Mouse (Mus musculus): Measurements from ENCODE around the gene Sucla2.

Sucla2 gene

DNA sequence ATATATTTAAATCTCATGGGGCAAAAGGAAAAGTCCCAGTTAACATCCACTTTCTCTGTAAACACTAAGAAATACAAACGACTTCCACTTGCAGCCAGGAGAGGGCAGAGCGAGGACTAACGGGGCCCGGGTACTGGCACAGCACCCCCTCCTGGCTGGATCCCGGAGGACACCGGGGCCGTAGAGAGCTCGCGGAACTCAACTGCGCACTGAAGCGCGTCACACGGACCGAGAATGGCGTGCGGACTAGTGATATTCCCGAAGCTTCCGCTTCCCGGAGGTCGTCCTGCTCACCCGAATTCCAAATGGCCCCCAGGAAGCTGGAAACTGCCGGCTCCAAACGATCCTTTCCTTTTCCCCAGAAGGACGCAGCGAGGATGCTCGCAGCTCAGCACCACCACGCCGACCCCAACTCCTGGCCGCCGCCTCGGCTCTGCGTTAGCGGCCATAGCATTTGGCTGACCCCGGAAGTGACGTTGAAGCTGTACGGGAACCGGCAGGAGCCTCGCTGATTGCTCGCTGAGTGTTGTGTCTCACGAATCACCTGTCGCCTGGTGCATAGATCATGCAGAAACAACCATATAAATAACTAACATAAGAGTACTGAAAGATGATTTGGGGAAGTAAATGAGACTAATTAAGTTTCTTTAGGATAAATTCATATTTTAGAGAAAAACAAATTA lies at the start of gene Sucla2:
Sucla2 (plus strand) TSS at position 554 of the 683 bp plus-strand sequence.
- peak; percentile 95 for DNase-seq

DNA sequence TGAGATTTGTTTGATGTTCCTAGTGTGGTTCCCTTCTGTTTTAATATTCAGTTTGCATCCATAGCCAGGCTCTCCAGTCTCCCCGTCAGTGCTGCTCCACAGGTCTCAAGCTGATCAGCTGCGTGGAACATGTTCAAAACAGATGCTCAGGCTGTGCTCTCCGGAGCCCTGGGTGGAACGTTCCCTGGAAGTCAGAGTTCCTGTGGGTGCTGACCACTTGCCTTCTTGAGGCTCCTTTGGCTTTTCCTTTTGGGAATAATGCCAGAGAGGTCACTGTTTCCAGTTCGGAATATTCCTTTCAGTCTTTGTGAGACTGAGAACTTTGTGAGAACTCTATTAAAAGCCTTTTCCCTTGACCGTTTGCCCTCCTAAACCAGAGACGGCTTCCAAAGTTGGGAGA lies 49.6 kb upstream of the Sucla2 start:
- peak; percentile 58 for DNase-seq

DNA sequence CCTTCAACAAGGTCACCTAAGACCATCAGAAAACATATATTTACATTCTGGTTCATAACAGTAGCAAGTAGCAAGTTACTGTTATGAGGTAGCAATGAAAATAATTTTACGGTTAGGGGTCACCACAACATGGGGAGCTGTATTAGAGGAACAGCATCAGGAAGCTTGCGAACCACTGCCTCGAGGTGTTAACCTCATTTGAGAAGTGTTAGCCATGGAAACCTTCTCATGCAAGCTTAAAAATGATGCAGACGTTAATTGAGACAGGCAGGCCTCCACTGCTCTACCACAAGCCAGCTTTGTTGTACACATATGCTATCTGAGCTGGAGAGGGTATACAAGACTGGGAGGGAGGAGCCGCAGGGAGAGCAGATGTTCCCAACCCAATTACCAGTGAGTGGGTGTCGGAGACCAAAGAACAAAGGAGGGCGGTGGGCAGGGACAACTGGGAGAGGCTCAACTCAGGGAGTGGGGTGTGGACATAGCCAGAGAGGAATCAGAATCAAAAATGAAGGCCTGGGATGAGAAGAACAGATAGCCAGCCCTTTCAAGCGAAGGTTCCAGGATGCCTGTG lies 48.7 kb upstream of the Sucla2 start:
- DNase-seq = no peak

DNA sequence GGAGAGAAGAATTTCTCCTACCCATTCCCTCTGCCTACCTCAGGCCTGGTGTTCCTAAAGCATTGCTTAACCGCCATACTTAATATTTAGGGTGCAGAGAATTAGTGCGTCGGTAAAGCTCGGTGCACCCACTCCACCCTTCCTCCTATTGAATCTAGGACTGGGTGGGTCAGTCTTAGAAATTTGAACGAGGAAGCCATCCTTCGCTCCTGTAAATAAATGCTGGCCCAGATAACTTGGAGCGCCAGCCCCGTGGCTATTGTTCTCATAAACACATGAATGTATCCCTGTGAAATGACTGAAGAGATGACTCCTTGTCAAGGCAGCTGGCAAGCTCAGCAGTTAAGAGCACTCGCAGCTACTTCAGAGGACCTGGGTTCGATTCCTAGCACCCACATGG lies 48.0 kb upstream of the Sucla2 start:
- no peak for DNase-seq

DNA sequence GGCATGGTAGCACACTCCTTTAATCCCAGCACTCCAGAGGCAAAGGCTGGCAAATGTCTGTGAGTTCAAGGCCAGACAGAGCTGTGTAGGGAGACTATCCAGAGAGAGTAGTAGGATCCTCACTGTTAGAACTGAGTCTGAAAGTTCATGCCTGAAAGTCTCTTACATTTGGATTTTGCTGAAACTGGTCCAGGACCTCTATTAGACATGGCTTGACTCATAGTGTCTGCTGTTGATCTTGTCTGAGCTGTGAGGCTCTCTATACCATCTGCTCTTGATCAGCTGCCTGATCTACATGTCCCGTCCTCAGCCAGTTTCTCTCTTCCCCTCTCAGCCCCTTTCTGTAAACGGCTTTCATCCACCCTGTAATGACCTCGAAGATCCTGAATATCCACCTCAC lies 46.8 kb upstream of the Sucla2 start:
- DNase-seq = no peak

DNA sequence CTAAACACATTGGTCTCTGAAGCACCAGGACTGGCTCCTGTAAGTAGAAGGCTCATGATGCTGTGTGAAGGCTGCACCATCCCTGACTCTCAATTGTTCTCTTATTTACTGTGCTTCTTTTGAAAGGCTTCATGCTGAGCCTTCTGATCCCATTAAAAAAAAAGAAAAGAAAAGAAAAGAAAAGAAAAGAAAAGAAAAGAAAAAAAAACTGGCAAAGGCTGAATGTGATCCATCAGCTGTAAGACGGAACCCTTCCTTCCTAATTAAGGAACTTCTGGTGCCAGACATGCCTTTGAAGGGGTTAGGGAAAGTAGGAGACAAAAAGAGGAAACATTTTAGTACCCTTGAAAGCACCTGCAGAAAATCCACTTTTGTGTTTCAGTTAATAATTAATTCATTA lies 45.3 kb upstream of the Sucla2 start:
- DNase-seq = no peak

DNA sequence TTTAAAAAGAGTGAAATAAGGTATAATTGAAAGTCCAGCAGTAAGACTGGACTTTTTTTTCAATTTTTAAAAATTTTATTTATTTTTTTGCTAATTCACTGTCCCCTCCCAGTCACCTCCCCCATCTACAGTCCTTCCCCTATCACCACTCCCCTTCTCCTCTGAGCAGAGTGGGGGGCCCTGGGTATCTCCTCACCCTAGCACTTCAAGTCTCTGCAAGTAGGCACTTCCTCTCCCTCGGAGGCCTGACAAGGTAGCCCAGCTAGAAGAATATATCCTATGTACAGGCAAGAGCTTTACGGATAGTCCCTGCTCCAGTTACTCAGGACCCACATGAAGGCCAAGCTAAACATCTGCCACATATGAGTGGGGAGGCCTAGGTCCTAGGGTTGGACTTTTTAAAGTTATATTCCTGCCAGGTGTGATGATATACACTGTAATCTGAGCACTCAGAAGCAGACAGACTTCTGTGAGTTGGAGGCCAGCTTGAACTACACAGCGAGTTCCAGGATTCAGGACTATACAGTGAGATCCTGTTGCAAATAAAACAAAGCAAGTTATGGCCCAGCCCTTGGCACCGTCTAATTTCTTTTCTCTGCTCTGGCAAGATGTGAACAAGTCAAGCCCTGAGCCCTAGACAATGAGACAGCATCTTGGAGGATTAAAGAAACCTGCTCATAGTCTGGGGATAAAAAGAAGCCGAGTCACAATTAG lies 41.4 kb upstream of the Sucla2 start:
- DNase-seq = no peak

DNA sequence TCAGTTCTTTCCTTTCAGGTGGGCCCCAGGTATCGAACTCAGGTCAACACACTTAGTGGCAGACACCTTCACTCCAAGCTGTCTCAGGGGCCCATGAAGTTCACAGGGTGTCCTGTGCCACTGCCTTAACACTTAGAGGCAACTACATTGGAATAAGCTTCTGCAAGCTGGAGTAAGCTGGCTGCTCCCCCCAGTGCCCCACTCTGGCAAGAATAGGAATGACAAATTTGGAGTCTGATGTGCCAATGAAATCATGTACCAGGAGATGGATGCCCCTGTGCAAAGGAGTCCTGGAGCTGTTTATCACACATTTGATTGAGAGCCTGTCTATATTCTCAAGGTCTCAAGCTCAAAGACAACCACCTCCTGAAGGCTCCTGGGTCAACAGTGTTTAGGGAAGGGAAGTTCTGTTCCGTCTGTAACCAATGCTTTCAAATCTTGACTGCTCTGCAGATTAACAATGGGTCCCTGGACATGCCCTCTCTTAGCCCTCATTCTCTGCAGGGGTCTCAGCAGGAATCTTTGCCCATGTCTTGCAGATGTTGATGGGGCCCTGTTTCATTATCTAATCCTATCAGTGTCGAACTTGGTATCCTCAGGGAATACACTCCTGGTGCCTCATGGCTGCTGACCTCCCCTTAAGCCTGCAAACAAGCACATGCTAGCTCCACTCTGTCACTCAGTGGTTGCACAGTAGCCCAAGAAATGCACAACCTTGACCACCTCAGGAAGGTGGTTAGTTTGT lies 40.6 kb upstream of the Sucla2 start:
- DNase-seq = no peak

DNA sequence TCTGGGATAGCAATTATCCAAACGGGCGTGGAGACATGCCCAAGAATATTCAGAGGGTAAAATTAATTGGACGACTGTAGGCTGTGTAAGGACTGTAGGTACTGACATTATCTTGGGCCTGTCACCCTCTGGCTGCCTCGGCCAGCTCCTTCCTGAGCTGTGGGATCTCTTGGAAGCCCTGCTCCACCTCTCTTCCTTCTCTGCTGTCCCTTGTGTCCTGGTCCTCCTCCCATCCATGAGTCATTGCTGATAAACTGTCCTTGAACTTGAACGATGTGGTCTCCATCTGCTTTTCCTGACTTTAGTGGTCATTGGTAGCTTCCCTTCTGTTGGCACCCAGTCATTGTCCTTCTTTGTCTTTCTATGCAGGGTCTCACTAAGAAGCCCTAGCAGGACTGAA lies 38.5 kb upstream of the Sucla2 start:
- DNase-seq = no peak

DNA sequence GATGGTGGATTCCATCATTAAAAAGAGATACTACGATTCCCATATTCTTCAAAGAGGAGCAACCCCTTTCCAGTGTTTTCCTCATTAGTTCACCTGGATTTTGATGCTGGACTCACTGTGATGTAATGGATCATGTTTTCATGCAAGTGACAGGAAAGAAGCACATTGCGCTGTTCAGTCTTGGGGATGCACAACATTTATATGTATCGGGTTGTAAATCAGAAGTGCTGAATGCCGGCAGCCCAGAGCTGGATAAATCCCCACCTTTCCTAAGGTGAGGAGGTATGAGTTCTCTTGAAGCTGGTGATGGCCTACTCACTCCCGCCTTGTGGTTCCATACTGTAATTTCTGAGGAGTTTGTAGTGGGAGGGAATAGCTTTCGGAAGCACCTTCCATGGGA lies 31.8 kb upstream of the Sucla2 start:
- DNase-seq = no peak

DNA sequence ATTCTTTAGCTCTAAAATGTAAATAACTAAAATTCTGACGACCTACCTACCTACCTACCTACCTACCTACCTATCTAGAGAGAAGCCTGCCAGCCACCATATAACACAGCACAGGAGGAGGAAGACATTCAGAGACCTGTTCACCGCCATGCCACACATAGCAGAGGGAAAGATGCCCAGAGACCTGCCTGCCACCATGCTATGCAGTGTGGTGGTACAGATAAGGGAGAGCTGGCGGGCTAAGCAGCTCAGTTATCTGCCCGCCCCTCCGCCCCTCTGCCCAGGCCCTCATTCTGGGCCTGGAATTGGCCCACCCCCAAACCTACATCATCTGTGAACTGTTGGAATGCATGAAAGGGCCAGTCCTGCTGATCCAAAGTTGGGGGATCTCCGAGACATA lies 31.0 kb upstream of the Sucla2 start:
- DNase-seq = no peak

DNA sequence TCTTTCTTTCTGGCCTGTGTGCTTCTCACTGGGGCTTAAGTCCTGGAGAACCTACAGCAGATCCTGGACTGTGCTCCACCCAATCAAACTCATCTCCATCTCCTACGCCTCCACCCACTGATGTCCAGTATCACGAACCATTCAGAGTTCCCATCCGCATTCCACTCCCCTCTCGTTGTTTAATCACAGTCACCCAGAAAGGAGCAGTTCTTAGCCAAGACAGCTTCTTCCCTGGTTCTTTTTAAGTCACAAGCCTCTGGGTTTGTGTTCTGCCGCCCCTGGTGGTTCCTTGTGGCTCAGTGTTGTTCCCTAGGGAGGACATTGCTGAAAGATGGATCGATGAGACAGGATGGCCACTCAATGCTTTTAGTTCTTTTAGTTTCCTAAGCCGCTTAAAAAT lies 29.4 kb upstream of the Sucla2 start:
- DNase-seq = no peak

DNA sequence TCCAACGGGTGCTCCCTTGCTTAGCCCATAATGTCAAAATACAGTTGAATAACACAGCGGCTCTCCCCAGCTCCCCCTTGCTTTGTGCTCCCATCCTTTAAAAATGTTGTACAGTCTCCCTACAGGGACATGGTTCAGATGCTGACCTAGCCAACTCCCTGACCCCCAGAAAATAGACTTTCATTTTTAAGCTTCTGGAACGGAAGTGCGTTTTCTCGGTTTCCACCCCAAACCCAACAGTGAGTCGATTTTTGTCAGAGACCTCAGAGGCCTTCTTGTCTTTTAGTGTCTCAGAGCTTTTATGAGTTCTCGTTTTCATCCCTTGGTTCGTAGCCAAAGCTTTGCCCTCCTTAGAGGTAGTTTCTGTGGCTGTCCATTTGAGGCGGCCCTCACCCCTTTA lies 23.8 kb upstream of the Sucla2 start:
- DNase-seq = no peak

DNA sequence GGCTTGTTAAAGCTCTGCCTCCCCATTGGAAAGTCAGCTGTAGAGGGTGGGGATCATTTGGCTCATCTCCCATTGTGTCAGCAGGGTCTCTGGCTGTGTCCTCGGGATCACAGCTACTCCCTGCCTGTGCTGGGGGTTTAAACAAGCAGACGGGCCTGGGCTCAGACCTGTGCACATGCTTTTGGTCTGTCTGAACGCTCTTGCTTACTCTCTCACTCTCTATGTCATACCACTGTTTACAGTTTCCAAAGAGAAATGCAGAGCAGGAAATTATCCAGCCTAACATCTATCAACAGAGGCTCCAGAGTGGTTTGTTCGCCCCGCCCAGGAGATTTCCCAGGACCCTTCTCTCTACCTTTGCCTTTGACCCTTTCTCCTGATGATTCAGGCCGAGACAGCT lies 23.4 kb upstream of the Sucla2 start:
- DNase-seq = no peak

DNA sequence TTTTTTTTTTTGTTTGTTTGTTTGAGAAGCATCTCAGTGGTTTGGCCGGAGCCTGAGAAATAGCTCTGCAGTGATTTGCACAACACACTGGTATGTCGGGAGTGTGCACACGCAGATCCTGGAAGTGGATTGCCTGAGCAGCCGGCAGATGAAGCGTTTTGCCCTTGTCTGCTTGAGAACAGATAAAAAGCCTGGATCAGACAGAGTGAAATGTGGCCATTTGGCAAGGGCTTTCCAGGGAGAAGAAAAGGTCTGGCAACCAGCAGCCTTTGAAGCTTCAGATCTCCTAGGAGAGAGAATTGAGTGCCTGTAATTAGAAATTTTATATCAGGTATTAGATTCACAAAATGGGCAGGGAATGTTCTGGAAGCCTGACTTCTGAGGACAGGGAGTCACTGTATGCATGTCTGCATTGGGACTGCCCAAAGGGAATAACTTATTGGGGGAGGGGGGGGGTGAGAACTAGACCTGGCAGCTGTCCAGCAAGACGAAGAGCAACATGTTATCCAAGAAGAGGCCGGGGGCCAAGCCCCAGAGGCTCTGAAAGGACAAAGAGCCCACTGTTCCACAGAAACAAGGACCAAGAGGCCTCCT lies 22.4 kb upstream of the Sucla2 start:
- DNase-seq = no peak

DNA sequence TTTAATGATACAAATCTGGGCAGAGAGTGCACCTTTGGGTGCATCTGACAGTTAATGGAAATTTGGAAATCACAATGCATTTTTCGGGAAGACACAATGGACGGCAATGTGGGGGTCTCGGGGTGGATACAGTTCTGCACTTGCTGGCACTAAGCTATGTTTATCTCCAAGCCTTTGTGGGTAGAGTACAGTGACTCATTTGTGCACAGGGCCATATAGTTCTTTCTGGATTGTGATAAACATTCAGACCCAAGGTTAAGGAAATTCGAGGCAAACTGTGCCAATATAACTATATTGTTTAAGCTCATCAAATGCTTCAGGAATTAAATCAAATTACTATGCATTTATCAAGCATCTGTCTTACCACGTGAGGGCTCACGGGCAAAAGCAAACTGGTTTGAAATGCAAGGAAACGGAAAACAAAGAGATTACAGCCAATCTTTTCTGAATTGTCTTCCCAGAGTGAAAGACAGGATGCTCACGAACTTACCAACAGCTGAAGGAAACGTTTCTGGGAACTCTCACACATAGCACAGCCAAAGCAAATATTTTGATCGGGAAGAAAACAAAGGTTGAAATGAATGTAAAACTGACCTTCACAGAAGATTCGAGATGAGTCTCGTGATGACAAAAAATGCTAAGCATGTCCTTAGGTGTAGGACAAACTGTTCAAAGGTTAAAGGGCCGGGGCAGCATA lies 21.7 kb upstream of the Sucla2 start:
- no peak for DNase-seq

DNA sequence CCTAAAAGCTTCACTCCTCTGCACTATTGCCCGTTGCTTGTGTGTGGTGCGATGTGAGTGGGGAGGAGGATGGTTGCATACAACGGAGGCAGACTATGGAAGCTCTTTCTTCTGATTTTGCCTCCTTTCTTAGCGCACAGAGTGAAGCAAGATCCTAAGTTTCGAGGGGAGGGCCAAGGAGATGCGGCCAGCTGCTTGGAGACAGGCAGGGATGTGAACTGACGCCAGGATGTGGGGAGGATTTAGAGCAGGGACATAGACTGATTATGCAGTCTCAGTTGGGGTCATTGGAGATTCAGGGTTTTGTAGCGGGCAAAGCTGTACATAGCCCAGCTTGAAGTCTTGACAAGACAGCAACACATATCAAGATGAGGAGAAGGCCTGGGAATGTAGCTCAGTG lies 18.8 kb upstream of the Sucla2 start:
- DNase-seq = no peak

DNA sequence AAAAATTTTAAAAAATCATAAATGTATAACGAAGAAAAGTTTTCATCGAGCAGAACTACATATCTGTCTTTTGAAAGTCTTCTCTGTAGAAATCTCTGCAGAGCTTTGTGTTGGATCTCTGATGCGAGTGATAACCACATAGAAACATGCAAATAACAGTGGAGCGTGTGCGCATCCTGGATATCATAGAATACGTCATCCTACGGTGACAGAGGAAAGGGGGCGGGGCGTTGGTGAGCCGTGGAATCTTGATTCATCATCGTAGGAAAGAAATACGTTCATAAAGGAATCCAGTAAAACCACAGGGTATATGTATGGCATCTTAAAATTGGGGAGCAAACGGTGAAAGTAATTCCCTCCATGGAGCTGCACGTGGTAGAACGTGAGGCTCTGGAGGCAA lies 17.9 kb upstream of the Sucla2 start:
- DNase-seq = no peak

DNA sequence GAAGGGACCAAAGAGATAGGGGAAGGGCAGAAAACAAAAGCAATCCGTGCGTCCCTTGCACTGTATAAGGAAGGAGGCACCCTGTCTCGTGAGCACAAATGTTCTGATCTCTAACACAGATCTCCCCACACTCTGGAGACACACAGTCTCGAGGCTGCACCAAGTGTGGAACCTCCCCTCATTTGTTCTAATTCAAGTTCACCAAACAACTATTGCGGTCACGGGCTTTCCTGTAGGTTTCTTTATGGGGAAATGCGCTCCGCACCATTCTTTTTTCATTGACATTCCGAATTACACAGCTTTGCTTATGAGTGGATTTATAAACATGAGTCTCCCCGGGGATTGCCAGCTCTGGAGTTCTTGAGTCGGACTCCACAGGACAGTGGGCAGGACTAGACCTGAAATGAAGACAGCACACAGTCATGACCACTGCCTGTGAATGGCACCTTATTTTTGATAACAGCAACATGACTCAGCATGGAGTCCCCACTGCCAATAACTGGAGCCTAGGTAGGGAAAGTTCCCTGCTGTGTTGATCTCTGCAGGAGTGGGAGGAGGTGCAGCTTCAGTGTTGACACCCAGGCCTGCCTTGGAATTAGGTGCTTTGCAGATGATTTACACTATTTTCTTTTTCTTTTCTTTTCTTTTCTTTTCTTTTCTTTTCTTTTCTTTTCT lies 17.3 kb upstream of the Sucla2 start:
- no peak for DNase-seq

DNA sequence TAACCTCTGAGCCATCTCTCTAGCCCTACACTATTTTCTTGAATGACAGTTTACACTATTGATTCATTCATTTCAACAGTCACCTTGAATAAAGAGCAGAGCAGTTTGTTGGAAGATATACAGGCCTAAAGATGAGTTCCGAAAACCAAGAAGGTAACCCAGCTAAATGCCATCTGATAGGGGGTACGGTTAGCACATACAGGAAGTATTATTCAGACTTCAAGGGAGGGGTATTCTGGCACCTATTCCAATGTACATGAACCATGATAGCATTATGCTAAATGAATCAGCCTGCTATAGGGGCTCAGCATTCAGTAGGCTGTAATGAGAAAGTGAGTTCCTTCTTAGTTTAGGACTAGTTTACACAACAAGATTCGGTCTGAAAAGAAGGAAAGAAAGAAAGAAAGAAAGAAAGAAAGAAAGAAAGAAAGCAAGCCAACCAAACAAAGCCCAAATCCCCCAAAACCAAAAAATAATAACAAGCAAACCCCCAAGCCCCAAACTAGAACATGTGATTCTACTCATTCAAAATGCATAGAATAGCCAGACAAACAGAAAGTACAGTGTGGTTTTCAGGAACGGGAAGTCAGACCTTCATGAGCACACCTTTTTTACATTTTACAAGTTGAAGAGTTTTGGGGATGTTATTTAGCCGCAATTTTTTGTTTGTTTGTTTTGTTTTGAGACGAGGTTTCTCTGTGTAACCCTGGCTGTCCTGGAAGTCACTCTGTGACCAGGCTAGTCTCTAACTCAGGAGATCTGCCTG lies 16.3 kb upstream of the Sucla2 start:
- no peak for DNase-seq

DNA sequence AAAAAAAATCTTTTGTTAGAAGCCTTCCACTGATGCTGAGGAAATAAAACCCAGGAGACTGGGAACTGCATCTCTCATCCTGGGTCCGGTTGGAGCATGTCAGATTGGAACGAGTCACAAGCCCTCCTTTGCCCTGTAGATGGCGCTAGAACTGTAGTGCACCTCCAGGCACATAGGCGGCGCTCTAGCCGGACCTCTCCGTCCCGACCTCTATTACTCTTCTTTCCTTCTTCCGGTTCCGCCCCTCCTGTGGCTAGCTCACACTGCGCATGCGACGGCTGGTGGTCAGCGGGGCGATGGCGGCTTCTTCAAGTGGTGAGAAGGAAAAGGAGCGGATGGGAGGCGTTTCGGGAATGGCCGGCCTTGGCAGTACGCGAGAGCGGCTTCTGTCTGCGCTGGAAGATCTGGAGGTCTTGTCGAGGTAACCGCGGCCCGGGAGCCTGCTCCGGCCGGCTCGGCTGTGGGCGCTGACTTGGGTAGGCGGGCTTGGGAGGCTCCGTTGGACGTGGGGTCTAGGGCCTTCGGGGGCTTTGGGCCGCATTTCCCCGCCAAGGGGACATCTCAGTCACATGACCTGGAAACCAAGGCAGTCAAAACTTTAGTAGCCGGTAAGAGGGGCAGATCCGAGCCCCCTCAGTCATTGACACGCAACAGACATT lies 15.2 kb upstream of the Sucla2 start, which contains the start of gene Med4:
Med4 (plus strand) TSS at position 261 of the 659 bp plus-strand sequence.
- DNase-seq = peak; percentile 96

All from kidney, postnatal 14 days (tissue).